Mouse (Mus musculus) heart, postnatal 14 days (tissue): ENCODE measurements around the gene Mylk. TPM values are rescaled to one million over a fixed set of nuclear protein-coding genes. Genes with fewer than 3 reads are reported as not detected.

Experiments used
- DNase-seq, 2 experiments: peaks; one replicate each; pipeline ENCODE4 v3.0.0; 2021 to 2022
- intact Hi-C: fragments of 180-260 bp; cut with DNase I; formaldehyde crosslinking; loops from one replicate; pipeline ENCODE4 v1.15.1; 2025
- total RNA-seq, 2 experiments: library from RNA; stranded (reverse); gene quantifications; 2 replicates each; pipeline ENCODE4 v1.2.3; 2021

The Mylk gene
- total RNA-seq, 2 experiments from 2014 or later: 37.2 to 37.9 TPM

GRCm38 (mm10) chr16:35041001-35041400 lies 296.0 kb downstream of the Mylk start:
- DNase-seq: no peak
- intact Hi-C loops: no loop called here

GRCm38 (mm10) chr16:35046081-35046775 lies 301.2 kb downstream of the Mylk start:
- intact Hi-C loops: no loop called here
- DNase-seq: no peak

GRCm38 (mm10) chr16:35047272-35047969 lies 302.4 kb downstream of the Mylk start:
- DNase-seq: no peak
- intact Hi-C loops: no loop called here

- intact Hi-C loops: no loop called here
- no peak for DNase-seq
These were observed 306.1 kb downstream of the Mylk start for GRCm38 (mm10) chr16:35051066-35051465.

Other genes with a start within 250 kb of the Mylk start
- gene Kalrn, start 171.7 kb upstream of the Mylk start, total RNA-seq: 10 to 100 TPM; 29.5 to 33.7 TPM
- gene Ropn1, start 95.3 kb upstream of the Mylk start, total RNA-seq: under 1 TPM in 1 of 2 experiments, not detected in 1; 0.33 TPM
- gene Ccdc14, start 54.6 kb upstream of the Mylk start, total RNA-seq: 1 to 10 TPM; 2.4 to 3.0 TPM